Mouse (Mus musculus) limb, embryonic 10.5 days (tissue): ENCODE data around the gene Fgfr2. TPM values are rescaled to one million over a fixed set of nuclear protein-coding genes. Genes with fewer than 3 reads are reported as not detected.
A peak's percentile ranks its signal among the peaks of the same experiment; 100 is the strongest.

Experiments used
- DNase-seq: peaks from one replicate; pipeline ENCODE4 v3.0.0-alpha.2; 2017; ENCODE audit warnings: low spot score
- H3K27ac ChIP-seq: fragments of 300-500 bp; sonication (generic); 2 replicates; pipeline ENCODE4 v1.5.1; 2016; ENCODE audit warnings: mild to moderate bottlenecking
- H3K27me3 ChIP-seq: fragments of 300-500 bp; sonication (generic); 2 replicates; pipeline ENCODE4 v1.6.1; 2016; ENCODE audit warnings: low read depth, mild to moderate bottlenecking; ENCODE audit not compliant: poor library complexity, severe bottlenecking
- H3K36me3 ChIP-seq: fragments of 300-500 bp; sonication (generic); 2 replicates; pipeline ENCODE4 v1.6.1; 2016; ENCODE audit warnings: mild to moderate bottlenecking, moderate library complexity
- H3K4me1 ChIP-seq: fragments of 300-500 bp; sonication (generic); 2 replicates; pipeline ENCODE4 v1.6.1; 2016
- H3K4me3 ChIP-seq: fragments of 300-500 bp; sonication (generic); 2 replicates; pipeline ENCODE4 v1.5.1; 2016; ENCODE audit warnings: mild to moderate bottlenecking, moderate library complexity
- H3K9me3 ChIP-seq: fragments of 300-500 bp; sonication (generic); replicated peaks from 2 replicates; pipeline ENCODE4 v1.6.1; 2016; ENCODE audit warnings: mild to moderate bottlenecking
- WGBS: fragments of 180-500 bp; shearing (Covaris S2); methylation state at CpG from one replicate; pipeline ENCODE4 v1.1.7; 2016; 5-methylcytosine and 5-hydroxymethylcytosine counted together
- polyA plus RNA-seq: library from polyadenylated mRNA; unstranded; fragments of >200 nt; fragmentation: Nextera tagmentation; extraction: Ambion mirVana; gene quantifications from 2 replicates; pipeline ENCODE4 v1.2.1, GENCODE M21; 2016

Fgfr2 gene
- polyA plus RNA-seq, 1 experiment from 2014 or later, result 64.4 TPM

DNA sequence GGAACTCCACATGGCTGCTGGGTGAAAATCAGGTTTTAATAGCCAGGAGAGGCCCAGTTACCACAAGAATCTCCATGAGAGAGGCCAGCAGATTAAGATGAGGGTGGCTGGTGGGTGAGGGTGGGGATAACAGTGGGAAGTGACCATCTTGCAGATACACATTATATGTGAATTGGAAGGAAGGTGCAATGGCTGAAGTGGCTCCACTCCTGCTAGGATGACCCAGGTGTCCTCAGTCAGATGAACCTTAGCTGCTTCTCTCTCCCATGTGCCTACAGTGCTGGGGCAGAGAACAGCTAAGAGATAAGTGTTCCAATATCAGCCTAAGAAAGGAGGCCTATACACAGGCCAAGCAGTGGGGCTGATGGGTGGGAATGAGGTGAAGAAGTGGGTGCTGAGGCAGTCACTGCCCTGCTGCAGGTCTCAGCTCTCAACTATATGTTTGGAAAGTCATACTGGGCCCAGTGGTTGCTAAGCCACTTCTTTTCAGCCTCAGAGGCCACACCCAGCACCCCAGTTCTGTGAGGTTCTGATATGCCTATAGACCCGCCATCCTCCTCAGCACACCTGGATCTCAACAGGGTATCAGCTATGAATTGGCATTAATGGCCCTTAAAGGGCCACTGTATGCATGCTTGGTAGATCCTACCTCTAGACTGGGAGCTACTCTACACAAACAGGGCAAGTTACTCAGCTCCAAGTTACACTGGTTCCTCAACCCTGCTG lies 345.3 kb downstream of the Fgfr2 start:
- Histone ChIP-seq H3K27ac (no peak overlapping the region), H3K27me3 (no peaks in the 10 kb centered on the region), H3K4me3 (no peak overlapping the region), H3K36me3 (peaks cover 63% of the 10 kb centered on the region), H3K9me3 (no peaks in the 10 kb centered on the region), H3K4me1 (peaks cover 25% of the 10 kb centered on the region)
- 83% methylated on average over 1 of the region's 1 CpGs for WGBS
- DNase-seq, result no peak

DNA sequence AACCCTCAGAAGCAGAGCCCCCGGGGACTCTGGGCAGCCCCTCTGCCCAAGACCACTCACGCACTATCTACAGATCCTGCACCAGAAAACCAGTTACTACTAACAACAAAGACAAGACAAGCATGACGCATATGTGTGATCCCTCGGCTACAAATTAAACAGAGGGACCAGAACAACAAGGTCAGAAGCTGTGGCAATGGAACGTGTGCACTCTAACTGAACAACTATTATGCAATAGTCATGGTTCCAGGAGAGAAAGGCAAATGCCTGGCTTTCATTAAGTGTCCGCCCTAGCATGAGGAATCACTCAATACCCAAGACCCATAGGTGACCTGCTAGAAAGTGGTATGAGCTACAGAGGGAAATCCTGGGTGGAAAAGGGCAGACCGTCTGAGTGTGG lies 346.0 kb downstream of the Fgfr2 start:
- no peak for DNase-seq
- no peak overlapping the region for H3K27ac ChIP-seq
- H3K4me1 ChIP-seq, result peaks cover 24% of the 10 kb centered on the region
- 89% methylated on average over 7 of the region's 7 CpGs for WGBS
- no peaks in the 10 kb centered on the region for H3K27me3 ChIP-seq
- H3K9me3 ChIP-seq, result no peaks in the 10 kb centered on the region
- H3K36me3 ChIP-seq, result peaks cover 70% of the 10 kb centered on the region
- H3K4me3 ChIP-seq, result no peak overlapping the region

DNA sequence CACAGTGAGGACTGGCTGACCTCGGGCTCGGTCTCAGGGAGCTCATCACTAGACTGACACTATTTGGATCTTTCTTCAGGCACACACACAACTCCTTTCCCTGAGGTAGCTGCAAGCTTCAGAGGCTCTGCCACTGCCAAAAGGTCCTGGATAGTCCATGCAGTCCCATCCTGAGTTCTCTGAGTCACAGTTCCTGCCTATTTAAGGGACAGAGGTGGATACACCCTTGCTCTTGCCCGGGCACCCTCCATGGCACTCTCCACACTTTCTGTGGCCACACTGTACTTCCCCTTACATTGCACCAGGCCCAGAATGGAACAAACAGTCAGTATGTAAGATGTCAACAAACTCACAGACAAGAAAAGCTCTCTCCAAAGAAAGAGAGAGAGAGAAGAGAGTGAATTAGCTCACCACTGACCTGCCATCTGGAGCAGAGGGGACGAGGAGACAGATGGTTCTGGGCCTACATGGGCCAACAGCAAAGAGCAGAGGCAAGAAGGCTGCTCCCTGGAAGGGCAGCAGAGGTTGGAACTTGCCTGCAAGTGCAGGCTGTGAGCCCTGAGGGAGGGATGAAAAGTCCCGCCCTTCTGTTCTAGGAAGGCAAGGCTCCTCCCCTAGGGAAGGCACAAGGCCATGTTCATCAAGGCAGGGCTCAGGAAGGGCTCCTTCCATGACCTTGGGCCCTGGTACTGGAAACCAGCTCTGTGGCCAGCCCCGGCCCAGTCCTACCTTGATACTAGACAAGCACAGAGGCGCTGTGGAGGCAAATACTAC lies 346.6 kb downstream of the Fgfr2 start:
- Histone ChIP-seq H3K4me3 (no peak overlapping the region), H3K4me1 (peaks cover 18% of the 10 kb centered on the region), H3K9me3 (no peaks in the 10 kb centered on the region), H3K27me3 (no peaks in the 10 kb centered on the region), H3K27ac (no peak overlapping the region), H3K36me3 (peaks cover 76% of the 10 kb centered on the region)
- DNase-seq, result no peak
- WGBS, result 91% methylated on average over 7 of the region's 7 CpGs

DNA sequence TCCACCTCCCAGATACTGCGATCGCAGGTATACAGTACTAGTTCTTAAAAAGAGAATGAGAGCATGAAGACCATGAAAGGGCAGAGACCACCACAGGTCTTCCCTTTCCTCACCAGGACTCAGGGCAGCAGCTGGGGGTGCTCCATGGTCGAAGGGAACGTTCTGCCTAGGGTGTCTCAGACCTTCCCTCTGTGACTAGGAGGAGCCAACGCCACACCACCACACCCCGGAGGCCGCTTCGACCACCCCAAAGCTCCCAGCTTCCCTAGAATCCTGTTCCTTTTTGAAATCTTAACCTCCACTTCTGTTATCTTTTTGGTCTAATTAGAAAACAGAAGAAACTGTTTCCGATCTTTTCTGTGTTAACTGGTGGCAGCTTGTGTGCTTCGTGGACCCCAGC lies 347.2 kb downstream of the Fgfr2 start:
- H3K9me3 ChIP-seq, result no peaks in the 10 kb centered on the region
- H3K27ac ChIP-seq, result no peak overlapping the region
- H3K4me3 ChIP-seq, result no peak overlapping the region
- H3K36me3 ChIP-seq, result peaks cover 80% of the 10 kb centered on the region
- H3K27me3 ChIP-seq, result no peaks in the 10 kb centered on the region
- DNase-seq, result no peak
- WGBS, result 95% methylated on average over 10 of the region's 10 CpGs
- H3K4me1 ChIP-seq, result peaks cover 12% of the 10 kb centered on the region

DNA sequence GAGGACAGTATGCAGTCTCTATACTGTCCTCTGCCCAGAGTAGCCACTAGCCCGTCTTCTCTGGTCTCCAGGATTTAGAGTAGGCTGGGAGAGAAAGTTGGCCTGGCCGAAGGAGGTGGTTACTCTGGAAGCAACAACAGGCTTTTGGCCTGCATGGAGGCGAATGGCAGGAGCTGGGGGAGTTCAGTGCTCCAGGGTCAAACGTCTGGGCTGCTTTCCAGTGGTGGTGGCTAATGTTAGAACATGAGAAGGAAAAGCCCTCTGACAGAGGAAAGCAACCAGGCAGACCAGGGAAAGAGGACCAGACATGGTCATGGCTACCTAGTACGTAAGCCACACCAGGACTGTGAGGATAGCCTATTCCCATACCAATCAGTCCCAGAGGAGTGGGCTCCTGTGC lies 347.8 kb downstream of the Fgfr2 start:
- WGBS, result 88% methylated on average over 5 of the region's 5 CpGs
- H3K9me3 ChIP-seq, result no peaks in the 10 kb centered on the region
- peaks cover 86% of the 10 kb centered on the region for H3K36me3 ChIP-seq
- no peak for DNase-seq
- no peak overlapping the region for H3K27ac ChIP-seq
- H3K27me3 ChIP-seq, result no peaks in the 10 kb centered on the region
- peaks cover 6% of the 10 kb centered on the region for H3K4me1 ChIP-seq
- no peak overlapping the region for H3K4me3 ChIP-seq

DNA sequence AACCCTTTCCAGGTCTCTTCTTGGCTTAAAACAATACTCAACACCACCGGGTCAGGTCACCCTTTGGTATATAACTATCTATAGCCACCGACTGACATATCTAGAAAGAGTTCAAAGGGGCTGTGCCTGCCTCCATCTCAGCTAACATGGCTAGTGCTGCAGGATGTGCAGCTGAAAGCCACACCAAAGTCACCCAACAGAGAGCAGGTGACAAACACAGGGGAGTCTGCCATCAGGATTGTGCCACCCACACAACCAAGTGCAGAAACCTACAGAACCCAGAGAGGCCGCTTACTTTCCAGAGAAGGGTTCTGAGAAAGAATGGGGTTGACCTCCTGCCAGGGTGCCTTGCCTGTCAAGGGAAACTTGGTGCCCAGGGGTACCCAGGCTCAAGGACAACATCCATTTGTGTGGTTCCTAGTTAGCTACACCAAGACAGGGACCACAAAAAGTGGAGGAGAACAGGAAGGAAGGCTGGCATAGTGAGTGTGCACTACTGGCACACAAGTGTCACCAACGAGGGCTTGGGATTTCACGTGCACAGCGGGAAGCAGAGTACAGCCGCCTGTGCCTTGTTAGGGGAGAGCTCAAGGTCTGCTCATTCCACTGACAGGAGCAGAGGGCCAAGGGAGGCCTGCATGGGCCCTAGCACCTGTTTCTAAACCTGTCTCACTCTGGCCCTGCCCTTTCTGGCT lies 350.0 kb downstream of the Fgfr2 start:
- Histone ChIP-seq H3K4me1 (peaks cover 13% of the 10 kb centered on the region), H3K4me3 (no peak overlapping the region), H3K27me3 (no peaks in the 10 kb centered on the region), H3K36me3 (peaks cover 91% of the 10 kb centered on the region), H3K27ac (no peak overlapping the region), H3K9me3 (no peaks in the 10 kb centered on the region)
- 94% methylated on average over 7 of the region's 7 CpGs for WGBS
- no peak for DNase-seq

DNA sequence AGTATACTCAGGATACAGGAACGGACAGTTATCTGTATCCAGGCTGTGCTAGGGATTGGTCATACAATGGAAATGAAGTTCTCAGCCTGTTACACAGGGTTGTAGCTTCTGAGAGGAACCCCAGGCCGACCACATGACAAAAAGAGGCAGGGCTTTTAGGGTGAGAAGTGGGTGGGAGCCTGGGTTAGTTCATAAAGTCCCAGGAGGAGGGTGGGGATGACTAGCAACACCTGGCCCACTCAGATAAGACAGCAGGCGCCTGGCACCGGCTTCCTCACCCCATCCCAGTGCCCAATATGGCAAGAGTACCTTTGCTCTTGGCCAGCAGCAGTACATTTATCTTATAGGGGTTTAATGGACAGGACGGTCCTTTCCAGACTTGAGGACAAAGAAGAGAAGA lies 350.7 kb downstream of the Fgfr2 start:
- Histone ChIP-seq H3K9me3 (no peaks in the 10 kb centered on the region), H3K36me3 (peaks cover 84% of the 10 kb centered on the region), H3K4me1 (peaks cover 20% of the 10 kb centered on the region), H3K27me3 (no peaks in the 10 kb centered on the region), H3K27ac (no peak overlapping the region), H3K4me3 (no peak overlapping the region)
- 90% methylated on average over 5 of the region's 5 CpGs for WGBS
- DNase-seq, result no peak

DNA sequence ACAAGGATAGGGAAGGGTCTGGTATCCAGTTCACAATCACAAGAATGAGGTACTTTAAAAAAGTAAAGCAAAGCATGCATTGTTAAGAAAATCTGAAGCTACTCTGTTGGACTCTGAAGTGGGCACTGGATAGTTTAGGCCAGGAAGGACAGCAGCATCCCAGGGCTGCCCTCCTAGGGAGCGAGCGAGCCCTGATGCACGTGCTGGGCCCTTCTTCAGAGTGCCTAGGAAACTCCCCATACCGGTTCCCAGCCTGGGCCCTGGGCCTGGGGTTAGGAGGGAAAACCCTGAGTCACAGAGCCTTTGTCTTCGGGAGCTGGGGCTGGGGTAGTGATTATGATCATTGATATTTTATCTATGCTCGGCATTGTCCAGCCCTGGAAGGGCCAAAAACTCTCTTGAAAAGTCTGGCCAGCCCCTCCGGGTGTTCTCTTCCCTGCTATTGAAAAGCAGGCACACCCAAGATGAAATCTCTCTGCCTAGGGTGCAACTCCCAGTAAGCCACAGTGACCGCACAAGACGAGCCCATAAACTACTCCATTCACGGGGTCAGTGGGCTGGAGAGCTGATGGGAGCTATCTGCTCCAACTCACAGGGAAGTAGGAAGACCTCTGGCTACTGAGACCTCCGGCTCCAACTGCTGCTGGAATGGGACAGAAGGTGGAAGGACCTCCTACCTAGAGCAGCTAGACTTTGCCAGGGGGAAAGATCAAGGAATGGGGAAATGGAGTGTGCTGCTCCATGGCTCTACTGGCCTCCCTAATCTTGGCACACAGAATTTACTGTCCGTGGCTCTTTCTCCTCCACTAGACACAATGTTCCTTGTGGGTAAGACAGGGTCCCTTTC lies 354.4 kb downstream of the Fgfr2 start:
- DNase-seq, result no peak
- H3K36me3 ChIP-seq, result peaks cover 75% of the 10 kb centered on the region
- H3K9me3 ChIP-seq, result no peaks in the 10 kb centered on the region
- H3K4me3 ChIP-seq, result no peak overlapping the region
- no peaks in the 10 kb centered on the region for H3K27me3 ChIP-seq
- H3K4me1 ChIP-seq, result peaks cover 29% of the 10 kb centered on the region
- H3K27ac ChIP-seq, result peak overlapping the region; percentile 31; the same call in 1 of the 2 replicates
- WGBS, result 86% methylated on average over 12 of the region's 12 CpGs

DNA sequence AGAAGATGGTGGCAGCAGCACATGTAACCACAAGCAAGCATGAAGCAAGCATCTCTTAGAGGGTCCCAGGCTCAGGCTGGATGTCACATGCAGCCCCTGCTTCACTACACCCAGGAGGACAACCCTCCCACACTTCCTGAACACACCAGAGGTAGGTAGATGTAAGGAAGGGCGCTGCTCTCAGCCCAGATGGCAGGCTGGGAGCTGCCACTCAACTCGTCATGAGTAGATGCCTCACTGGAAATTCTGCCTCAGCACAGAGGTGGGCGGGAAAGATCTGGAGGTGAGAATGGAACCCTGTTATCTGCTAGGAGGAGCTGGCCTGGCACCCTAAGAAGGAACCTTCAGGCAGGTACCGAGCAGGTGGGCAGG lies 355.2 kb downstream of the Fgfr2 start:
- WGBS, result 79% methylated on average over 4 of the region's 4 CpGs
- Histone ChIP-seq H3K4me1 (peaks cover 29% of the 10 kb centered on the region), H3K4me3 (no peak overlapping the region), H3K9me3 (no peaks in the 10 kb centered on the region), H3K27ac (peak overlapping the region; percentile 28; the same call in 1 of the 2 replicates), H3K27me3 (no peaks in the 10 kb centered on the region), H3K36me3 (peaks cover 75% of the 10 kb centered on the region)
- DNase-seq, result no peak

DNA sequence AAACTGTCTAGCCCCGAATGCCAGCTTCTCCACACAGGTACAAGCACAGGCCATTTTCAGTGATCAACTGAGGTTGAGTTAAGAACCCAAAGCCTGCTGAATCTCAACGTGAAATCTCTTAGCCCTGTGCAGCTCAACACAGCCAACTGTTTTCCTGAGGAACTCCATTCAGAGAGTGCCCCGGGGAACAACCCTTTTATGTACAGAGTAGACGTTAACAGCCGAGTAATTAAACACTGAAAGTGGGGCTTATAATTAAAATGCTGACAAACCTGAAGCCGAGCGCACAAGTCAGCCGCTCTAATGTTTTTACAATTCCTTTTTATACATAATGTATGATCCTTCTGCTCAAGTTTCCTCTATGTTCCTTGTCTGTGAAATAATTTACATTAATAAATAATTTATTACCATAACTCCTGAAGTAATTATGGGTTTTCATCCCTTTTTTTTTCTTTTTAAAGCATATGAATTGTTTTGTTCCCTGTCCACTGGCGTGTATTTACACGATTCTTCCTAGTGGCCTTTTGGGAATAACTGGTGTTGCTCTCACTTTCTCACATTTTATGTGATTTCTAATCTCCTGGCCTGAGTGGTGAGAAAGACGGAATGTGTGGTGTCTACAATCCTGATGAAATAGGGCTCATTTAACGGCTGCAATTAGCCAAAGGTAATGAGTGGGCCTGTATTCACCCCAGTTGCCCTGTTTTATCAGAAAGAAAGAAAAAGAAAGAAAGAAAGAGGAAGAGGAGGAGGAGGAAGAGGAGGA lies 355.7 kb downstream of the Fgfr2 start:
- Histone ChIP-seq H3K27me3 (no peaks in the 10 kb centered on the region), H3K4me3 (no peak overlapping the region), H3K9me3 (no peaks in the 10 kb centered on the region), H3K36me3 (peaks cover 70% of the 10 kb centered on the region), H3K4me1 (peaks cover 29% of the 10 kb centered on the region), H3K27ac (peak overlapping the region; percentile 28; the same call in 1 of the 2 replicates)
- 61% methylated on average over 12 of the region's 12 CpGs for WGBS
- no peak for DNase-seq

DNA sequence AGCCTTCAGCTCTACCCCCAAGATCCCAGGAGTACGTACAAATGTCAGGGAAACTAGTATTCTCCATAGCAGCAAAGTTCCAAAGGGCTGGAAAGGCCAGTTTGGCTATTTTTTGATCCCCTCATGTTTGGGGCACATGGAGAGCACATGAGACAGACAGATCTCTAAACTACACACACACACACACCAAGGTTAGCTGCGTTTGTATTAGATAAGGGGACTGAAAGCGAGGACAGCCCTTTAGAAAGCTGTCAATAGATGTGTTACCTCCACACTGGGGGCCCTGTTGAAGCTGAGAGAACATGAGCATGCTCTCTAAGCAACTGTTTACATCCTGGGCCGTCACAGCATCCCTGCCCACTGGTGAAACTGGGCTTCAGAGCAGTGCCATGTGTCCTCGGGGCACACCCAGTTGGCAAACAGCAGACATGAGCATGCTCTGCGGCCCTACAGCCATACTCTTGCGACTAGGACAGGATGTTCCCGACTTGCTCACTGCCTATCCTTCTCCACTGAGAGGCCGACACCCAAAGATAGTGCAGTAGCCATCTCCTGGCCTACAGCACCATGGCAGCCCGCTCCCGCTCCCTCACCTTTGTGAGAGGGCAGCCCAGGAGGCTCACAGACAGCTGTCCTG lies 356.8 kb downstream of the Fgfr2 start:
- Histone ChIP-seq H3K4me3 (no peak overlapping the region), H3K36me3 (peaks cover 67% of the 10 kb centered on the region), H3K27ac (peak overlapping the region; percentile 27; the same call in 1 of the 2 replicates), H3K27me3 (no peaks in the 10 kb centered on the region), H3K4me1 (peaks cover 29% of the 10 kb centered on the region), H3K9me3 (no peaks in the 10 kb centered on the region)
- no peak for DNase-seq
- 87% methylated on average over 11 of the region's 11 CpGs for WGBS
